Mouse (Mus musculus) liver, embryonic 11.5 days (tissue): ENCODE measurements around the gene Commd1. TPM values are rescaled to one million over a fixed set of nuclear protein-coding genes. Genes with fewer than 3 reads are reported as not detected.

Experiments used
- ATAC-seq: fragments of 200-750 bp; cut with Nextera tagmentation; replicated peaks from 2 replicates; pipeline ENCODE4 v1.8.0; 2017; ENCODE audit warnings: moderate number of reproducible peaks, mild to moderate bottlenecking, moderate TSS enrichment, moderate library complexity; ENCODE audit not compliant: low FRiP score
- DNase-seq: peaks from one replicate; pipeline ENCODE4 v3.0.0-alpha.2; 2017; ENCODE audit warnings: low spot score
- H3K27ac ChIP-seq: fragments of 300-500 bp; sonication (generic); 2 replicates; pipeline ENCODE4 v1.5.1; 2014; ENCODE audit warnings: mild to moderate bottlenecking, low read depth, low read length, control low read depth
- H3K27me3 ChIP-seq: fragments of 300-500 bp; sonication (generic); replicated peaks from 2 replicates; pipeline ENCODE4 v1.6.1; 2014; ENCODE audit warnings: low read length, mixed read lengths; ENCODE audit not compliant: control insufficient read depth, insufficient read depth
- H3K36me3 ChIP-seq: fragments of 300-500 bp; sonication (generic); 2 replicates; pipeline ENCODE4 v1.6.1; 2014; ENCODE audit warnings: mild to moderate bottlenecking, low read length, moderate library complexity, mixed read lengths; ENCODE audit not compliant: control insufficient read depth, insufficient read depth
- H3K4me1 ChIP-seq: fragments of 300-500 bp; sonication (generic); replicated peaks from 2 replicates; pipeline ENCODE4 v1.6.1; 2014; ENCODE audit warnings: low read length, mixed read lengths; ENCODE audit not compliant: control insufficient read depth, insufficient read depth
- H3K4me2 ChIP-seq: fragments of 300-500 bp; sonication (generic); 2 replicates; pipeline ENCODE4 v1.6.1; 2014; ENCODE audit warnings: mild to moderate bottlenecking, control low read depth, moderate library complexity
- H3K4me3 ChIP-seq: fragments of 300-500 bp; sonication (generic); 2 replicates; pipeline ENCODE4 v1.5.1; 2014; ENCODE audit warnings: low read depth, low read length, control low read depth
- H3K9ac ChIP-seq: fragments of 300-500 bp; sonication (generic); 2 replicates; pipeline ENCODE4 v1.6.1; 2014; ENCODE audit warnings: low read depth, low read length, control low read depth
- H3K9me3 ChIP-seq: fragments of 300-500 bp; sonication (generic); 2 replicates; pipeline ENCODE4 v1.6.1; 2016; ENCODE audit warnings: low read length, inconsistent platforms, mixed read lengths; ENCODE audit not compliant: control insufficient read depth
- WGBS: fragments of 180-500 bp; shearing (Covaris S2); extraction: QIAGEN DNeasy Blood & Tissue Kit; methylation state at CpG from one replicate; pipeline ENCODE4 v1.1.7; 2014; 5-methylcytosine and 5-hydroxymethylcytosine counted together
- polyA plus RNA-seq: library from polyadenylated mRNA; unstranded; fragments of >200 nt; fragmentation: Nextera tagmentation; extraction: Ambion mirVana; gene quantifications from 2 replicates; pipeline ENCODE4 v1.2.1, GENCODE M21; 2014

The Commd1 gene
- polyA plus RNA-seq, 1 experiment from 2014 or later: 333 TPM

GRCm38 (mm10) chr11:23014996-23015395 is 32.8 kb upstream of the Commd1 start:
- Histone ChIP-seq H3K27ac (no peak overlapping the region), H3K4me3 (no peak overlapping the region), H3K36me3 (no peaks in the 10 kb centered on the region), H3K27me3 (no peaks in the 10 kb centered on the region), H3K4me1 (no peaks in the 10 kb centered on the region), H3K4me2 (no peak overlapping the region), H3K9ac (no peak overlapping the region), H3K9me3 (no peaks in the 10 kb centered on the region)
- ATAC-seq (no peak), DNase-seq (no peak)
- WGBS: 72% methylated on average over 6 of the region's 6 CpGs

DNA sequence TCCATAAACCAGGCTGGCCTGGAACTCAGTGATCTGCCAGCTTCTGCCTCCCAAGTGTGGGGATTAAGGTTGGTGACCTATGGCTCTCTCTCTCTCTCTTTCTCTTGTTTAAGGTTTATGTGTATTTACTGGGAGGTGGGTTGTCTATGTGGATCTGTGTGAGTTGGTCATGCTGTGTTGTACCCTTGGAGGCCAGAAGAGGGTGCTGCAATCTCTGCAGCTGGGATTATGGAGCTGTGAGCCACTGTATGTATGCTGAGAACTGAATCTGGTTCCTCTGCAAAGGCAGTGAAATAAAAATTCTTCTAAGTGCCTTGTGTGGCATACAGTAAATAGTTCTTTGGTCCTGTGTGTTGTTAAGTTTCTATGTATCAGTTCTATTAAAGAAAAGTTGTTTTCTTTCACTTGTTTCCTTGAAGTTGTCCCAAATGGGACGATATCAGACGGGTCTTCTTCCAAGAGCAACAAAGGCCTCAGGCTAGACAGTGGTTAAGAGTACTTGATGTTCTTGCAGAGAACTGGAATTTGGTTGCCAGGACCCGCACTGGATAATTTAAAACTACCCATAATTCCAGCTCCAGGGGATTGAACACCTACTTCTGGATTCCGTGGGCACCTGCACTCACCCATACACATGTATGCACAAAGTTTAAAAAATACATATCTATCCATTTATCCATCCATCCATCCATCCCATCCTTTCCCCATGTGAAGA is 31.6 kb upstream of the Commd1 start:
- H3K36me3 ChIP-seq: no peaks in the 10 kb centered on the region
- no peak overlapping the region for H3K9ac ChIP-seq
- WGBS: 80% methylated on average over 4 of the region's 4 CpGs
- H3K27ac ChIP-seq: no peak overlapping the region
- no peaks in the 10 kb centered on the region for H3K9me3 ChIP-seq
- H3K4me1 ChIP-seq: no peaks in the 10 kb centered on the region
- H3K4me3 ChIP-seq: no peak overlapping the region
- no peaks in the 10 kb centered on the region for H3K27me3 ChIP-seq
- DNase-seq (no peak), ATAC-seq (no peak)
- no peak overlapping the region for H3K4me2 ChIP-seq

DNA sequence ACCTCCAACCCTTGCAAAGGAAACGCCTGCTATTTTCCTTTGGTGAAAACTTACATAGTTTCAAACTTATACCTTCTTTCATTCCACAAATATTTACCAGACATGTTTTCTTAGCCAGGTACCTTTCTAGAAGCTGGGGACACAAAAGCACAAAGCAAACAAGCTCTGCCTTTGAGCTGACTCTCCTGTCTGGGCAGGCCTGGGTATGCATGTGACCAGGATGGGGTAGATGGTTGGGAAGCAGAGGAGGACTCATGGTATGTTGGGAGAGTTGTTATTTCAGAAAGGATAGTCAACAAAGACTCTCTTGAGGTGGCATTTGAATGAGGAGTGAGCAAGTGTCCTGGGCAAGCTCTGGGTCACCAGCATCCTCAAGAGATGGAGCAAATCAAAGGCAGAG is 30.9 kb upstream of the Commd1 start:
- DNase-seq (no peak), ATAC-seq (no peak)
- Histone ChIP-seq H3K4me1 (no peaks in the 10 kb centered on the region), H3K9me3 (no peaks in the 10 kb centered on the region), H3K27ac (no peak overlapping the region), H3K9ac (no peak overlapping the region), H3K4me3 (no peak overlapping the region), H3K4me2 (no peak overlapping the region), H3K27me3 (no peaks in the 10 kb centered on the region), H3K36me3 (no peaks in the 10 kb centered on the region)
- WGBS: 80% methylated on average over 1 of the region's 1 CpGs

DNA sequence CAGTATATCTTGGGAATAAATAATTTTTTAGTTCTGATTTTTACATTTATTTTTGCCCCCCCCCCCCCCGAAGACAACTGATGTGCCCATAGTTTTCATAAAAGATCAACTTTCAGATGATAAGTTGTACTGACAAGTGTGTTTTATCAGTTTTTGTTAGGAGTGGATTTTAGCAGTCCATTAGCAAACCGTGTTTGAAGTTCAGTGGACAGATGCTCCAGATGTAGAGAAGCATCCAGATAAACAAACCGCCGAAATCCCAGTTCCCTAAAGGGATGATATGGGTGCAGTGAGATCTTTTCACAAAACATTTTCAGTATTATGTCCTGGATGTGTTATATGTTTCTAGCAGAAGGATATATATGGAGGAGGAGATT is 26.6 kb upstream of the Commd1 start:
- peaks cover 4% of the 10 kb centered on the region for H3K4me1 ChIP-seq
- H3K4me2 ChIP-seq: peak overlapping the region; percentile 86
- H3K27ac ChIP-seq: no peak overlapping the region; the same call in 1 of the 2 replicates
- peak overlapping the region; percentile 60 for H3K4me3 ChIP-seq
- DNase-seq (no peak), ATAC-seq (no peak)
- 37% methylated on average over 4 of the region's 4 CpGs for WGBS
- H3K27me3 ChIP-seq: no peaks in the 10 kb centered on the region
- peaks cover 6% of the 10 kb centered on the region for H3K36me3 ChIP-seq
- H3K9me3 ChIP-seq: no peaks in the 10 kb centered on the region
- H3K9ac ChIP-seq: peak overlapping the region; percentile 78

- Histone ChIP-seq H3K36me3 (peaks cover 11% of the 10 kb centered on the region), H3K4me1 (peaks cover 4% of the 10 kb centered on the region), H3K9me3 (no peaks in the 10 kb centered on the region), H3K4me3 (peak overlapping the region; percentile 60), H3K27me3 (no peaks in the 10 kb centered on the region), H3K27ac (peak overlapping the region; percentile 89), H3K4me2 (peak overlapping the region; percentile 86), H3K9ac (peak overlapping the region; percentile 78)
- under 1% methylated on average over 40 of the region's 40 CpGs for WGBS
- ATAC-seq (peak; percentile 90), DNase-seq (peak; percentile 83)
Observed at GRCm38 (mm10) chr11:23008181-23008823, 26.1 kb upstream of the Commd1 start.

- H3K27me3 ChIP-seq: no peaks in the 10 kb centered on the region
- peak within 1 kb of the TSS; percentile 78 for H3K9ac ChIP-seq
- peak; percentile 91 for ATAC-seq
- peak; percentile 75 for DNase-seq
- peak within 1 kb of the TSS; percentile 89 for H3K27ac ChIP-seq
- peak within 1 kb of the TSS; percentile 86 for H3K4me2 ChIP-seq
- no peaks in the 10 kb centered on the region for H3K9me3 ChIP-seq
- WGBS: under 1% methylated on average over 22 of the region's 22 CpGs
- peaks cover 11% of the 10 kb centered on the region for H3K36me3 ChIP-seq
- H3K4me1 ChIP-seq: peaks cover 4% of the 10 kb centered on the region
- H3K4me3 ChIP-seq: peak within 1 kb of the TSS; percentile 60
Observed at GRCm38 (mm10) chr11:23007481-23008180, 25.4 kb upstream of the Commd1 start, which contains the start of gene Fam161a. Fam161a (plus strand) TSS chr11:23007531.

DNA sequence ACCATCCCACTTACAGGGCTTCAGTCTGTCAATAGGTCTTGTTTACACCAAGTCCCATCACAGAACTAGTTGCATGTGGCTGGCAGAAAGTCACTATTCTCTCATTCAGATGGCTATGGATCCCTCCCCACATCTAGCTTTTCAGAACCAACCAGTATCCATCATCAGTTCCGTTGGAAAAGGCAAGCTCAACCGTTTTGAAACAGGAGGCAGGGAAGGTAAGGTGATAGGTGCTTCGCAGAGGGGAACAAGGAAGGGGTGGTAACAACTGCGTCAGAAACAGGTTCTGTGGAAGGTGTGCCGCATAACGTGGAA is 24.9 kb upstream of the Commd1 start:
- Histone ChIP-seq H3K9ac (peak overlapping the region; percentile 60), H3K36me3 (peaks cover 14% of the 10 kb centered on the region), H3K27me3 (no peaks in the 10 kb centered on the region), H3K4me3 (peak overlapping the region; percentile 60), H3K27ac (peak overlapping the region; percentile 89), H3K4me2 (peak overlapping the region; percentile 86), H3K9me3 (no peaks in the 10 kb centered on the region), H3K4me1 (peaks cover 4% of the 10 kb centered on the region)
- 6% methylated on average over 6 of the region's 6 CpGs for WGBS
- DNase-seq: no peak
- peak; percentile 44; the same call in 1 of the 2 replicates for ATAC-seq

- no peak for ATAC-seq
- 93% methylated on average over 1 of the region's 1 CpGs for WGBS
- Histone ChIP-seq H3K4me2 (no peak overlapping the region), H3K9me3 (no peaks in the 10 kb centered on the region), H3K4me3 (no peak overlapping the region), H3K9ac (no peak overlapping the region), H3K4me1 (peaks cover 4% of the 10 kb centered on the region), H3K27ac (no peak overlapping the region), H3K36me3 (peaks cover 25% of the 10 kb centered on the region), H3K27me3 (no peaks in the 10 kb centered on the region)
- DNase-seq: no peak
Observed at GRCm38 (mm10) chr11:23005276-23005675, 23.1 kb upstream of the Commd1 start.
